Mouse (Mus musculus) thymus, postnatal 14 days (tissue): ENCODE results near the gene Hspa5.
"Not testable (repeated sequence)": the region's sequence is repeated elsewhere in the genome, so short reads cannot be mapped to it uniquely, and the experiment has no call there.

Experiments used
- DNase-seq: peaks from one replicate; pipeline ENCODE4 v3.0.0; 2021

The Hspa5 gene

GRCm38 (mm10) chr2:34771368-34772226, at the start of gene Hspa5:
Hspa5 (plus strand) TSS chr2:34771970.
- peak; percentile 98 for DNase-seq

GRCm38 (mm10) chr2:34725269-34725668, 46.5 kb upstream of the Hspa5 start:
- no peak for DNase-seq

- no peak for DNase-seq
Observed at GRCm38 (mm10) chr2:34727045-34727728, 44.6 kb upstream of the Hspa5 start.

- DNase-seq: no peak
Observed at GRCm38 (mm10) chr2:34736626-34737025, 35.1 kb upstream of the Hspa5 start.

- no peak for DNase-seq
Observed at GRCm38 (mm10) chr2:34737911-34738310, 33.9 kb upstream of the Hspa5 start.

GRCm38 (mm10) chr2:34739684-34740391, 31.9 kb upstream of the Hspa5 start:
- no peak for DNase-seq

GRCm38 (mm10) chr2:34741390-34742159, 30.2 kb upstream of the Hspa5 start:
- no peak for DNase-seq

GRCm38 (mm10) chr2:34742675-34743074, 29.1 kb upstream of the Hspa5 start:
- no peak for DNase-seq

- DNase-seq: peak; percentile 17
Observed at GRCm38 (mm10) chr2:34744476-34744875, 27.3 kb upstream of the Hspa5 start.

- no peak for DNase-seq
Observed at GRCm38 (mm10) chr2:34745673-34746072, 26.1 kb upstream of the Hspa5 start.

GRCm38 (mm10) chr2:34748479-34748878, 23.3 kb upstream of the Hspa5 start:
- DNase-seq: no peak

- DNase-seq: no peak
Observed at GRCm38 (mm10) chr2:34750245-34750644, 21.5 kb upstream of the Hspa5 start.

GRCm38 (mm10) chr2:34753811-34754550, 17.8 kb upstream of the Hspa5 start:
- DNase-seq: peak; percentile 92

- DNase-seq: peak; percentile 56
Observed at GRCm38 (mm10) chr2:34754551-34755358, 17.0 kb upstream of the Hspa5 start, which contains the start of gene Gapvd1. Gapvd1 (minus strand) TSS chr2:34755232.

- no peak for DNase-seq
Observed at GRCm38 (mm10) chr2:34757341-34757740, 14.4 kb upstream of the Hspa5 start.

- DNase-seq: not testable (repeated sequence)
Observed at GRCm38 (mm10) chr2:34761272-34761671, 10.5 kb upstream of the Hspa5 start.

- DNase-seq: no peak
Observed at GRCm38 (mm10) chr2:34762174-34762573, 9.6 kb upstream of the Hspa5 start.

GRCm38 (mm10) chr2:34762872-34763271, 8.9 kb upstream of the Hspa5 start:
- no peak for DNase-seq

- DNase-seq: no peak
Observed at GRCm38 (mm10) chr2:34764801-34765200, 7.0 kb upstream of the Hspa5 start.

- DNase-seq: no peak
Observed at GRCm38 (mm10) chr2:34770049-34770448, 1.7 kb upstream of the Hspa5 start.

GRCm38 (mm10) chr2:34770951-34771350, 819 bp upstream of the Hspa5 start:
- no peak for DNase-seq
